Mouse (Mus musculus) neural tube, embryonic 10.5 days (tissue): Measurements from ENCODE around the gene Gsg1l.

Experiments used
- DNase-seq: peaks from one replicate; pipeline ENCODE4 v3.0.0-alpha.2; 2017; ENCODE audit warnings: low spot score; ENCODE audit errors: extremely low spot score

Gene Gsg1l

GRCm38 (mm10) chr7:125942365-125943090 is 139.7 kb downstream of the Gsg1l start:
- DNase-seq = no peak

GRCm38 (mm10) chr7:125934319-125934718 is 147.9 kb downstream of the Gsg1l start:
- DNase-seq = no peak

DNA sequence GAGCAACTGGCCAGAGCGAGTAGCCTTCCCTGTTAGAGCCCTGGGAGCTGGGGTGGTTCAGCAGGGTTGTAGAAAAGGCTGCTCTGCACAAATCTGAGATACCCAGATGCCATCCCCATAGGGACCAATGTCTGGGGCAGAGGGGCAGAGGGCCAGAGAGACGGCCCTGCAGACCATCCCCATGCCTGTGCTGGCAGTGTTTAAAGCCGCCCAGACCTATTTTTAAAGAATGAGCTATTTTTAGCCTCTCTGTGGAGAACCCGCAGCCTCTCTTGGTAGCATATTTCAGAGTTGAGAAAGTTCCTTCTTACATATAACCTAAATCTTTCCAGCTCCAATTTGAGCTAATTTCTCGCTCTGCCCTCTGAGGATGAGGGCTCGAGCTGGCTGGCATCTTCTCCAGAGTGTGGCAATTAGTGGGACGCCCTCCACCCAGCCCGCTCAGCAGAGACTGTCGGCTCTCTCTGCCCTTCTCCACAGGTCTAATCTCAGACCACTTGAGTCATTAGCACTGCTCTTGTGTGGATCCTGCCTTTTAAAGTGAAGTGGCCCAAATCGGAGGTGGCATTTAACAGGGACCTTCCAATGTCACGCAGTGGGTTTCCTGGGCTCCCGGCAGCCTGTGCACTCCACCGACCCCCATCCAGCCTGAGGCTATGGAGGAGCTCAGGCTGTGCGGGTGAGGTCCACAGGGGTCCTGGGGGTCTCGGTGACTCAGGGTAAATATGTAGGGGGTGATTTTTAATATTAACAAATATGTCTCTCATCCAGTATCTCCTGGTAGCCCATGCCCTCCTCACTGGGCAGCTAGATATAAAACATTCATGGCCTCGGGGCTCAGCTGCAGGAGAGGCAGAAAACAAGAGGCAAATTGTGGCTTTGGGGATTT is 148.6 kb downstream of the Gsg1l start:
- DNase-seq = no peak

DNA sequence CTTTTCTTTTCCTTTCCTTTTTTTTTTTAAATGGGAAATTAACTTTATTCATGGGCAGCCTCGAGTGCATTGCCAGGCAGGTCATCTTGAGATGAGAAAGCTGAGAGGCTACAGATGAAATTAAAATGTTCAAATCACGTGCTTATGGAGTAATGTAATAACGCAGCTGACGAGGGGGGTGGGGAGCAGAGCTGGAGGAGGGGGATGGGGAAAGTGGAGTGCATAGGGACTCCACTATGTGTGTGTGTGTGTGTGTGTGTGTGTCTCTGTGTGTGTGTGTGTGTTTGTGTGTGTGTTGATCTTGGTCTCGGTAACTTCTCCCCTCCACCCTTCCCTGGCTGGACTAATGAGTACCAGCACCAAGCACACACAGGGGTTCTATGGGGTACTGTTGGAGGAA is 150.6 kb downstream of the Gsg1l start:
- no peak for DNase-seq

- no peak for DNase-seq
Measured at GRCm38 (mm10) chr7:125924044-125924443, 158.2 kb downstream of the Gsg1l start.

GRCm38 (mm10) chr7:125920801-125921200 is 161.4 kb downstream of the Gsg1l start:
- DNase-seq = no peak

GRCm38 (mm10) chr7:125900386-125901161 is 181.6 kb downstream of the Gsg1l start:
- DNase-seq = no peak

GRCm38 (mm10) chr7:125899916-125900315 is 182.3 kb downstream of the Gsg1l start:
- DNase-seq = no peak

GRCm38 (mm10) chr7:125899036-125899435 is 183.2 kb downstream of the Gsg1l start:
- DNase-seq = no peak

DNA sequence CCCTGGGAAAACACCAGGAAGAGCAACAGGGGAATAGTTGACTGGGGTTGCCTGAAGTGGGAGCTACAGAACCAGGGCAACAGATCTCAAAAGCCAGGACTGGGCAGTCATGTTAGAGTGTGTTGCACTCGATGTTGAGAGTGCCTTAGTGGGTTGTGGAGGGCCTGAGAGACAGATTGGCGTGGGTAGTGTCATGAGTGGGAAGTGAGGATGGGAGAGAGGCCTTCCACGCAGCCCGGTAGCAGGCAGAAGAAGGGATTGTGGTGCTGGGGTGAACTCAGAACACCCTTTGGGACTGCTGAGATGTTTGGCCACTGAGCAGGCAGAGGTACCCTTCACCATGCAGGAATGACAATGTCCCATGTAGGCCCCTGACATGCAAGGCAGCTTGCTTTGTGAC is 185.2 kb downstream of the Gsg1l start:
- DNase-seq = no peak

DNA sequence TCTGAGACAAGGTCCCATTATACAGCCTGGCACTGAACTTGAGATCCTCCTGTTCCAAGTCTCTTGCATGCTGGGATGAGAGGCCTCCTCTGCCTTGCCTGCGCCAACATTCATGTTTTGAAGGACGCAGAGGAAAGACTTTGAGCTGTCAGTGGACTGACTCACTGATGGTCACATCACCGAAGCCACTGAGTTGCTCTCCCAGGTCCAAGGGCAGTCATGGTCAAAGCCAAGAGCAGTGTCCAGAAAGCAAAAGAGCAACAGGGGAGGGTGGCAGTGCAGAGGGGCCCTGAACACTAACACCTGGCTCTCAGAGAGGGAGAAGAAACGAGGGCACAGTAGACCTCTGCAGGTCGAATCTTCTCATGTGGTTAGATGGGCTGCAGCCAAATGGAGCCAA is 188.6 kb downstream of the Gsg1l start:
- DNase-seq = no peak

DNA sequence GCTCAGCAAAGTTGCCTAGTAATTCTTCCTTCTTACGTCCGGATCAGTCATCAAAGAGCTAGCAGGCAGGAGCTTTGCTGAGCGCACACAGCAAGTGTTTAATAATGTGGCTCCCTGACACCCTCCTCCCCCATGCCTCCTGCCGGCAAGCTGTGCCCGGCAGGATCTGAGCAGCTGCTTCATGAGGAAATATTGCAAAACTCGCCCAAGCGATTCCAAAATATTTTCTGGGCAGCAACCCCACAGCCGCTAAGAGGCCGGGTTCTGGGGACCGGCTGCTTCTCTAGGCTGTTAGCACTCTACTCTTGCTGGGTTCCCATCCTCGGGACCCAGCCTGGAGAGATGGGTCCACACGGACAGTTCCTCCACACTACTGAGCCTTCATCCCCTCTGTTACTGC is 193.8 kb downstream of the Gsg1l start:
- no peak for DNase-seq

DNA sequence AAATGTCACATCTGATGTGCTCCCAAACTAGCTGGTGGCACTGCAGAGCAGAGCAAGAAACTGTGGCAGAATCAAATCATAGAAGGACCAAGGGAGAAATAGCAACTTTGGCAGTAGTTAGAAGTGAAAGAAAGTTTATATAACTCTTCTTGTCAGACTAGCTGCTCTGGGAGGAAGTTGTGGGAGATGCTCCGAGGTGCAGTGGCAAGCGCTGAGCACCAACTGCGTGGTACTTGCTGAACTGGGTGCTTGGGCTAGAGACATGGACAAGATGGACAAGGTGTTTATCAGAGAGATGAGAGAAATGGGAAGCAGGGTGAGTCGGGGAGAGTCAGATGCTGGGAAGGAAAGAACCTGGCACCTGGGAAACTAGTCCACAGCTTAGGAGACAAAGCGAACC is 194.4 kb downstream of the Gsg1l start:
- DNase-seq = no peak

GRCm38 (mm10) chr7:125887124-125887523 is 195.1 kb downstream of the Gsg1l start:
- peak; percentile 41 for DNase-seq

GRCm38 (mm10) chr7:125886116-125886680 is 196.0 kb downstream of the Gsg1l start:
- DNase-seq = no peak

DNA sequence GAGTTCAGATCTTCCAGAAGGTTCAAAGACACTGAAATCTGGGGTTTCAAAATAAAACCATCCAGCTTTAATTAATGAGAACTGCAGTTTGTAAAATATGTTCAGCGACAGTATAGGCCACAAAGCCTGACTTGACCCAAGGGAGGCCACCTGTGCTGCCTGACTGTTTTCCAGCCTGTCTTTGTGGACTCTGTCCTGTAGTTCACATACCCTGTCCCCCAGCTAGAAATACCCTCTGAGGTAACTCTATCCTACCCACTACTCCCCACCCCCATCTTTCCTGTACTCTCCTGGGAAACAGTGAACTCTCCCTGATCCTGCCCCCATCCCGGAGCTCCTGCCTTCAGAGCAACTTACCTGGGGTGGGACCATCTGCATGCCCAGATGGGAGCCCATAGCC is 199.0 kb downstream of the Gsg1l start:
- no peak for DNase-seq

- DNase-seq = no peak
Measured at GRCm38 (mm10) chr7:125878040-125878439, 204.2 kb downstream of the Gsg1l start.

- no peak for DNase-seq
Measured at GRCm38 (mm10) chr7:125873971-125874495, 208.2 kb downstream of the Gsg1l start.

- DNase-seq = no peak
Measured at GRCm38 (mm10) chr7:125872874-125873273, 209.3 kb downstream of the Gsg1l start.

DNA sequence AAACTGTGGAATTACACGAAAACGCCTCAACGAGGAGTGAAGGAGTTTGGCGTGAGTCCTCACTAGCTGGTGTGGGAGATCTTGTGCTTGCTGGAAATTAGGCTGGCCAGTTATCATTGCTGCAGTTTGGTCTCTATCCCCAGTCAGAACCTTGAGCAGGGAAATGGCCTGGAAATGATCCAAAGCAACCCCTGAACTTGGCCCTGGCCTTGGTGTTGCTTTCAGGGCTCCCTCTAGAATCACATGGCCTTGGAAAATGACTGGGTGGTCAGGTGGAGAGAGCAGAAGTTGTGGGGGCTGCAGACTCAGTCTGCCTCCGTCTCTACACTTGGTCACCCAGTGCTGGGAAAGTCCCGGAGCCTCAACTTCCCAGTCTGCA is 210.0 kb downstream of the Gsg1l start:
- DNase-seq = no peak
